Mouse (Mus musculus) thymus, postnatal 25 days (tissue): ENCODE results near the gene Il22.
"Not testable (repeated sequence)": the region's sequence is repeated elsewhere in the genome, so short reads cannot be mapped to it uniquely, and the experiment has no call there.

ENCODE experiments used
- DNase-seq: peaks from one replicate; pipeline ENCODE4 v3.0.0; 2022

The Il22 gene

GRCm38 (mm10) chr10:118204642-118205041 is at the start of gene Il22:
Gene Il22 (plus strand): TSS chr10:118204942.
- DNase-seq, result no peak

DNA sequence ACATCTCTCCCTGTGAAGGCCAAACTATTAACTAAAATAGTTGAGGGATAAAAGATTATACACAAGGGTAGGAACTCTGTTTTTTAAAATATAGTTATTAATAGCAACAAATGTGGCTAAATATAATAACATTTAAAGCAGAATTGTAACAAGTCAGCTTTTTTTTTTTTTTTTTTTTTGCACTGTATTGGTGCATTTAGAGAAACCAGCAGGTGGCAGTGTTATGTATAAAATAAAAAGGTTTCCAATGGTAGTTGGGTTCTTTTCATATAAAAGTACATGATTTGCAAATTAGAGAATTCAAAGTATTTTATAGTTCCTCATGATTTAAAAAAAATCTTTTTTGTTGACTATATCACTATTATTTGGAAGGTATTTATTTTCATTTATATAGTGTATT is 48.8 kb upstream of the Il22 start:
- DNase-seq, result no peak

DNA sequence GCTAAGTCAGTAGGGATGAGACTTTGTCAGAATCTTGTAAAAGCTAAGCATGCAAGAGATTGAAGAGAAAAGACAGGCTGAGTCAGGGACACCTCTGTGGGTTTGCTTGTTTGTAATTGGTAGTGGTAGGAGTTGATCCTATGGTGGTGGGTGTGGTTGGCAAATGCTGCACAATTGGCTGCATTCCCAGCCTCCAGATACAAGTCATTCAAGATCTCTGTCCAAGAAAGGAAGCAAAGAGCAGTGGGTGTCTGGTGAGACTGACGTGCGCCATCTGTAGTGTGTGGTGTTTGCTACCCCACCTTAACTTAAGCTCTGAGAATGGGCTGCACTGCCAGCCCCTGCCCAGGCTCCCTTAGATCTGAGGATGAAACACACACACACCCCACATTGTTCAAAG is 43.6 kb upstream of the Il22 start:
- no peak for DNase-seq

GRCm38 (mm10) chr10:118169212-118169611 is 35.5 kb upstream of the Il22 start:
- DNase-seq, result no peak

DNA sequence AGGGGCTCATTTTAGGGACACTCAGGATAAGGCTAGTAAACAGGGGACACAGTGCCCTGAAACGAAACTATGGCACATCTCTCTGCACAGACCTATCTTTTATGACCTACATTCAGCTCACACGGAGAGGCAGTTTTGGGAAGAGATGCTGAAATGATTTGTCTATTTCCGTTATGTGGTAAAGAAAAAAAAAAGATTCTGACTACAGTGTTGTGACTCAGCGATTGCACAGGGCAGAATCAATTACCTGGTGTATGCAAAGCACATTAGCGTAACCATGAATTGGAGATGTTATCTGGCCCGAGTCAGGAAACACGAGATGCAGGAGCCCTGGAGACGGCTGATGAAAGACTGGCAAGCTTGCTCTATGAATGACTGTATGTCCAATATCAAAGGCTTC is 32.3 kb upstream of the Il22 start:
- DNase-seq, result peak; percentile 6

DNA sequence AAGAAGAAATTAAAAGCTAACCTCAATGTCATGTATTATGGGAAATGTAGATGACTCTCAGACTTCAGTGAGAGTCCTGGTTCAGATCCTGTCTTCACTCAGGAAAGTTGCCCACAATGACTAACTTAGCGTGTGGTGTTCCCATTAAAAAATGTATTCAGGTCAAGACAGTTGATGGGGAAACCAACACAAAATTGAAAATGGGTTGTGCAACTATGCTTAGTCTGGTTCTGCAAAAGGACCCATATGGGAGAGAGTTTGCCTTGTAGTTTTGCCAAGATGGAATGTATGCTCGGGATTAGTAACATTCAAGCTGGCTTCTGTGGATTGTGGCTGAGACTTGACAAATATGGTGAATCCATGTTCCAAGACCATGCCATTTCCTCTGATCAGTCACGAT is 31.9 kb upstream of the Il22 start:
- DNase-seq, result no peak

DNA sequence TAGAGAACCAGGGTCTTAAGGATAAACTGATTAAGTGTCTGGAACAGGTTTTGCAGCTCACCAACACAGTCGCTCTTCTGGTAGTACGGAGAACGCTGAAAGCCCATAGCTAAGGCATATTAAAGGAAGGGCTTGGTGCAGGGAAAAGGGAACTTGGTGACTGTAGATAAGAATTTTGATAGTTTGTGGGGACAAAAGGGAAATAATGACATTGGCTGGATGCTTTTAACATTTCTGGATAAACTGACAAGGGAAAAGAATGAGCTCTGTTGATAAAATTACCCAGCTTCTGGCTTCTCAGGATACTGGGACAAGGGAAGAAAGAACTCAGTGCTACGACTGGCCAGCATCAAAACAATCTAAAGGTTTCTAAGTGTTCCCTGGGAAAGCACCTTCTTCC is 29.2 kb upstream of the Il22 start:
- DNase-seq, result not testable (repeated sequence)

- no peak for DNase-seq
Measured at GRCm38 (mm10) chr10:118178735-118179151, 26.0 kb upstream of the Il22 start.

GRCm38 (mm10) chr10:118179265-118179664 is 25.5 kb upstream of the Il22 start:
- no peak for DNase-seq

- not testable (repeated sequence) for DNase-seq
Measured at GRCm38 (mm10) chr10:118195150-118195549, 9.6 kb upstream of the Il22 start.

DNA sequence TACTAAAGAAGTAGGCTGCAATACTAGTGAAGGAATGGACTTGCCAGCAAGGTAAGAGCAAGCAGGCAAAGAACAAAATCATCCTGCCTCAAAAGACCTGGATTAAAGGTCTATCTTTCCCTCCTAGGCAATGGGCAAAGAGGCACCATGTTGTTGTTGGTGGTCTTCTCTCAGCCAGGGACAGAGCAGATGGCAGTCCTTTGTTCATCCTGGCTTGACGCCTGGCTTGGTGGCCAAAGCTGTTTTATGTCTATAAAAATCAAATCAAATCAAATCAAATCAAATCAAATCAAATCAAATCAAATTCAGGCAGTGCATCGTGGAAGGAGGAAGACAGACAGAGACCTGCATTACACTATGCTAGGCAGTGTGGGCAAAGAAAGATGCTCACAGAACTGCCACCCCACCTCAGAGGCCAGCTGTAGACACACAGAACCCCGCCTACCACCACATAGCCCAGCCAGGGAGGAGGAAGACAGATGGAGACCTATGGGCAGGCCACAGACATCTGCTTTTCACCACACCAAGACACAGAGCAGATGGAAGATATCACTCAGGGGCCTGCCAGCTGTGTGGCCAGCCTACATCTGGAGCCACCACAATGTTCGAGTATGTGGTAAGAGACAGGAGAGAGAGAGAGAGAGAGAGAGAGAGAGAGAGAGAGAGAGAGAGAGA is 11.1 kb downstream of the Il22 start:
- not testable (repeated sequence) for DNase-seq

- DNase-seq, result not testable (repeated sequence)
Measured at GRCm38 (mm10) chr10:118227629-118228028, 22.9 kb downstream of the Il22 start.

- not testable (repeated sequence) for DNase-seq
Measured at GRCm38 (mm10) chr10:118232607-118233006, 27.9 kb downstream of the Il22 start.

DNA sequence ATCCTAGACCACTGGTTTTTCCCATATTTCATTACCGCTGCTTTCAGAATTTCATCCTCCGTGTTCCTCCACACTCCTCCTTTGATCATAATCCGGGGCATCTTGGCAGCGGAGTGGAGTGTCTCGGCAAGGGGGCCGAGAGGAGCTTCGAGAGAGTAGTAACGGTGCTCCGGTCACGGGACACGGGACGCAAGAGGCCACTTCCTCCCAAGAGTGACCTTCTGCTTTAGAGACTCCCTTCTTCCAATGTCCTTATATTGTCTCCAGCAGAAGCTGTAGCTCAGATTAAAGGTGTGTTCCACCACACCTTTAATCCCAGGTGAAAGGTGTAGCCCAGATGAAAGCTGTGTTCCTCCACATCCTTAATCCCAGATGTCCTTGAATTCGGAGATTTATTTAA is 35.9 kb downstream of the Il22 start, which contains the start of gene Gm32717:
Gene Gm32717, minus strand, starts transcription at position 101 of the 400 bp plus-strand sequence.
- DNase-seq, result not testable (repeated sequence)

GRCm38 (mm10) chr10:118249006-118249595 is 44.4 kb downstream of the Il22 start:
- not testable (repeated sequence) for DNase-seq

- DNase-seq, result peak; percentile 47
Measured at GRCm38 (mm10) chr10:118250852-118251295, 46.1 kb downstream of the Il22 start.

DNA sequence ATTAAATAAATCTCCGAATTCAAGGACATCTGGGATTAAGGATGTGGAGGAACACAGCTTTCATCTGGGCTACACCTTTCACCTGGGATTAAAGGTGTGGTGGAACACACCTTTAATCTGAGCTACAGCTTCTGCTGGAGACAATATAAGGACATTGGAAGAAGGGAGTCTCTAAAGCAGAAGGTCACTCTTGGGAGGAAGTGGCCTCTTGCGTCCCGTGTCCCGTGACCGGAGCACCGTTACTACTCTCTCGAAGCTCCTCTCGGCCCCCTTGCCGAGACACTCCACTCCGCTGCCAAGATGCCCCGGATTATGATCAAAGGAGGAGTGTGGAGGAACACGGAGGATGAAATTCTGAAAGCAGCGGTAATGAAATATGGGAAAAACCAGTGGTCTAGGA is 53.6 kb downstream of the Il22 start, which contains the start of gene Gm32802:
Gene Gm32802, plus strand, starts transcription at position 301 of the 400 bp plus-strand sequence.
- not testable (repeated sequence) for DNase-seq
